Mouse (Mus musculus): ENCODE measurements around the gene Serinc3.
"Not testable (repeated sequence)": the region's sequence is repeated elsewhere in the genome, so short reads cannot be mapped to it uniquely, and the experiment has no call there.

Gene Serinc3

GRCm38 (mm10) chr2:163644575-163645385 lies at the start of gene Serinc3:
Serinc3 (minus strand) TSS chr2:163645131.
- peak; percentile 98 to 99 for DNase-seq

GRCm38 (mm10) chr2:163693716-163694314 lies 48.9 kb upstream of the Serinc3 start:
- DNase-seq = peak; percentile 54

- peak in 1 of 2 experiments; percentile 36 for DNase-seq
Measured at GRCm38 (mm10) chr2:163692873-163693612, 48.1 kb upstream of the Serinc3 start.

- DNase-seq = peak in 1 of 2 experiments; percentile 40
Measured at GRCm38 (mm10) chr2:163691846-163692605, 47.1 kb upstream of the Serinc3 start.

- no peak for DNase-seq
Measured at GRCm38 (mm10) chr2:163690409-163691304, 45.7 kb upstream of the Serinc3 start.

- DNase-seq = no peak
Measured at GRCm38 (mm10) chr2:163689771-163690170, 44.8 kb upstream of the Serinc3 start.

GRCm38 (mm10) chr2:163688377-163688776 lies 43.4 kb upstream of the Serinc3 start:
- DNase-seq = not testable (repeated sequence)

- DNase-seq = no peak
Measured at GRCm38 (mm10) chr2:163686886-163687285, 42.0 kb upstream of the Serinc3 start.

- DNase-seq = no peak
Measured at GRCm38 (mm10) chr2:163686233-163686632, 41.3 kb upstream of the Serinc3 start.

GRCm38 (mm10) chr2:163685761-163686200 lies 40.9 kb upstream of the Serinc3 start:
- peak; percentile 41 to 58 for DNase-seq

GRCm38 (mm10) chr2:163685287-163685686 lies 40.4 kb upstream of the Serinc3 start:
- no peak for DNase-seq

- DNase-seq = no peak
Measured at GRCm38 (mm10) chr2:163682344-163682743, 37.4 kb upstream of the Serinc3 start.

GRCm38 (mm10) chr2:163676745-163677144 lies 31.8 kb upstream of the Serinc3 start:
- DNase-seq = no peak

GRCm38 (mm10) chr2:163676321-163676720 lies 31.4 kb upstream of the Serinc3 start:
- no peak for DNase-seq

- DNase-seq = no peak
Measured at GRCm38 (mm10) chr2:163675662-163676061, 30.7 kb upstream of the Serinc3 start.

GRCm38 (mm10) chr2:163675144-163675619 lies 30.3 kb upstream of the Serinc3 start:
- no peak for DNase-seq

- DNase-seq = no peak
Measured at GRCm38 (mm10) chr2:163674397-163674796, 29.5 kb upstream of the Serinc3 start.

- DNase-seq = no peak
Measured at GRCm38 (mm10) chr2:163670872-163671594, 26.1 kb upstream of the Serinc3 start.

GRCm38 (mm10) chr2:163667045-163667444 lies 22.1 kb upstream of the Serinc3 start:
- DNase-seq = no peak

- no peak for DNase-seq
Measured at GRCm38 (mm10) chr2:163663930-163664329, 19.0 kb upstream of the Serinc3 start.
